Mouse (Mus musculus): ENCODE measurements around the gene Gm6370. TPM values are rescaled to one million over a fixed set of nuclear protein-coding genes. Genes with fewer than 3 reads are reported as not detected.
"Not testable (repeated sequence)": the region's sequence is repeated elsewhere in the genome, so short reads cannot be mapped to it uniquely, and the experiment has no call there.

The Gm6370 gene
- total RNA-seq (2021), result not detected
- long read RNA-seq, experiment 1, result 0 reads
- long read RNA-seq, experiment 2, result 0 reads

- intact Hi-C loops (cut with DNase I); DNase-seq: not testable (repeated sequence)
Observed at GRCm38 (mm10) chr5:146491063-146491462, at the start of gene Gm6370. Gene Gm6370 (plus strand): TSS chr5:146491363.

DNA sequence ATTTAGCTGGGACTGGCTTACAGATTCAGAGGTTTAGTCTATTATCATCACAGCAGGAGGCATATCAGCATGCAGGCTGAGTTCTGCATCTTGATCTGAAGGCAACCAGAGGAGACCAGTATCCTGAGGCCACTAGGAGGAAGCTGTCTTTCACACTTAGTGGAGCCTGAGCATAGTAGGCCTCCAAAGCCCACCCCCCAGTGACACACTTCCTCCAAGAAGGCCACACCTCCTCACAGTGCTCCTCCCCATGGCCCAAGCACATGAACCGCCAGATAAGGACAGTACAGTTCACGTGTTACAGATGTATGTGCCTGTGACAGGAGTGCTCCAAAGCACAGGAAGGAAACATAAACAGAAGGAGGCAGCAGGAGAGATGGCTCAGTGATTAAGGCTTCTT is 48.4 kb upstream of the Gm6370 start:
- intact Hi-C loops (cut with DNase I), result no loop called here
- no peak for DNase-seq

- intact Hi-C loops (cut with DNase I), result no loop called here
Observed at GRCm38 (mm10) chr5:146446633-146447032, 44.5 kb upstream of the Gm6370 start.

DNA sequence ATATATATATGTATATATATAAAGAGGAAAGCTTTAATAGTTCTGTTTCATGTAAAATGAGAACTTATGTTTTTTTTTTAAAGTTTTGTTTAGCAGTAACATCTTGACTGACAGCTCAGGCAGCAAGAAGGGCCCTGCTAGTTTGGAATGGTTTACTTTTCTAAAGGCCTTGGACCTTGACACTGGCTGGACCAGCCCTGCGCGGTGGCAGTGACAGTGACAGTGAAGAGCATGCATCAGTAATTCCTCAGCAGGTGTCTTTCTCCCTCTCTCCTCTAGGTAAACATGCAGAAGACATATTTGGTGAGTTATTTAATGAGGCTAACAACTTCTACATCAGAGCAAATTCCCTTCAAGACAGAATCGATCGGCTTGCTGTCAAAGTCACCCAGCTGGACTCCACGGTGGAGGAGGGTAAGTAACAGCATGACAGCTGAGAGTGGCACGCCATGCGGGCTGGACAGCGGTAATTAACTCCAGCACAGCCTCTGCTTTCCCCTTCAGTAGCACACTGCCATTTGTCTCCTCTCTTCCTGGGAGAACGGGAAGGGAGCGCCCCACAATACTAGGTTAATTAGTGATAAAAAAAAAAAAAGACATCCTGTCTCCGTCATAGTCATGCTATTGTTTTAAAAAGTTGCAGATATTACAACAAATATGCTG is 39.4 kb upstream of the Gm6370 start:
- DNase-seq, result no peak
- intact Hi-C loops (cut with DNase I), result no loop called here

More at GRCm38 (mm10) chr5:146446633-146447032, 44.5 kb upstream of the Gm6370 start:
- DNase-seq, result no peak

DNA sequence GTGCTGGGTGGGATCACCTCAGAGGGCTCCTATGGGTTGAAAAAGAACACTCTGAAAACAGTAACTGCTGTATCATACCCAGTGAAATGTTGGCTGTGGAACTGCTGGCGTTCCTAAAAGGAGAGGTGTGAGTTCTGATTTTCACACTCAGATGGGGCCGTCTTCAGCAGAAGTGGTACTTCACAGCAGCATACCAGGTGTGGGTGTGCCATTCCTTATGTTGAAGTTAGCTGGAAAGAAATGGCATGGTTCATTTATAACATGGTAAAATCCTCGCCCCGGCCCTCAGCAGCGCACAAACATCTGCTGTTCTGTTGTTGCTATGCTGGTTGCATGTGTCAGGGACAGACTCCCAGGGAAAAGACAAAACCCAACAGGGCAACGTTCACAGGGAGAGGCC is 37.6 kb upstream of the Gm6370 start:
- intact Hi-C loops (cut with DNase I), result no loop called here
- DNase-seq, result no peak

- intact Hi-C loops (cut with DNase I), result no loop called here
- DNase-seq, result no peak
Observed at GRCm38 (mm10) chr5:146461612-146462011, 29.6 kb upstream of the Gm6370 start.

GRCm38 (mm10) chr5:146466663-146467062 is 24.5 kb upstream of the Gm6370 start:
- intact Hi-C loops (cut with DNase I), result no loop called here
- DNase-seq, result no peak

- DNase-seq, result no peak
- intact Hi-C loops (cut with DNase I), result no loop called here
Observed at GRCm38 (mm10) chr5:146468311-146468710, 22.9 kb upstream of the Gm6370 start.

- intact Hi-C loops (cut with DNase I), result loop anchor here (5.0 kb wide), 1 partner anchor 289 kb away; no protein-coding TSS in a partner anchor
- DNase-seq, result no peak
Observed at GRCm38 (mm10) chr5:146470821-146471220, 20.3 kb upstream of the Gm6370 start.

DNA sequence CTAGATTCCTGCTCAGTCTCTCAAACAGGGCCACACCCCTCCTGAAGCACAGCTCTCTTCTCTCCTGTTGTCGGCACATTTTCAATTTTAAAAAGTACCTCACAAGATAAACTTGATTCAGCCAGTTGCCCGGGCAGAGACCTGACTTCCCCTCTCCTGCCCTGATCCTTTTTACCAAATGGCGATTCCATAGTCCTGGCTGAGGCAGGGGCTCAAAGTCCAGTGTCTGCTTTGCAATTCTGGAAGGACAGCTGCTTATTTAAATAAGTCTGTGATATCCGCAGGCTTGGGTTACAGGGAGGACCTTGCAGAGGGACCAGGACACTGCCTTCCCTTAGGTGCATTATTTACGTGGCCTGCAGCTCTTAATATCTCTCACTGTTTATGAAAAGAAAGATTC is 19.9 kb upstream of the Gm6370 start:
- intact Hi-C loops (cut with DNase I), result loop anchor here (5.0 kb wide), 1 partner anchor 289 kb away; no protein-coding TSS in a partner anchor
- no peak for DNase-seq

DNA sequence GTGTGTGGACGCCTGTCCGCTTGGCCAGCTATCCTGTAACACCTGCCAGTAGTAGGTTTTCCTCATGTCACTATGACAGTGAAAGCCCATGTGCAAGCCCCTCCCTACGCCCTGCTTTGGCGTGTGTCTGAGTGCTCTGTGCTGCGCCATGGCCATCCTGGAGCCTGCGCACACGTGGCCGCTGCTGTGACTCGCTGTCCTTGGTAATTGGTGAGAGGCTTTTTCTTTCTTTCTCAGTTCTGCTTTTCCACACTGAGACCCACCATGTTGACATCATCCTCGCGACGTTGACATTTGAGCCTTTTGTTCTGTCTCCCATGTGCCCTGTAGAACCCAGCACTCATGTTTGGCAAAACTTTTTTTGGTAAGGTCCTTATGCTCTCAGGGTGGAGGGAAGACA is 19.3 kb upstream of the Gm6370 start:
- intact Hi-C loops (cut with DNase I), result loop anchor here (5.0 kb wide), 1 partner anchor 290 kb away; no protein-coding TSS in a partner anchor
- DNase-seq, result no peak

GRCm38 (mm10) chr5:146479564-146479963 is 11.6 kb upstream of the Gm6370 start:
- DNase-seq, result not testable (repeated sequence)
- intact Hi-C loops (cut with DNase I), result loop anchor here (5.0 kb wide), 1 partner anchor 147 kb away; no protein-coding TSS in a partner anchor

DNA sequence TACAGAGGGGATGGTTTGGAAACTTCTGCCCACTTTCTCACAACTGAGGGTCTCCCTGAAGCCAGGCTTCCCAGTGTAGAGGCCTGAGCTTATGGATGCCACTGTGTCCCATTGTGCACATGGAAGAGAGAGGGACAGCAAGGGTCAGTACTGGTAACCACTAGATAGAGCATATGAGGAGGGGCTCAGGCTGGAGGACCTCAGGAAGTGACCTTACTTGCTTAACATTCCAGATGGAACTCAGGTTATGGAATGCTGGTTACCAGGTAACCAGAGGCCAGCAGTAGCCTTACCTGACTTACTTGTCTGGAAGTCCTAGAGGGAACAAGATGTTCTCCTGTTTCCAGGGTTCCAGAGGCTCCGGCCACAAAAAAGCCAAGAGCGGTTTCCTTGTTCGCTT is 9.5 kb upstream of the Gm6370 start, which contains the start of gene Gm6408:
Gene Gm6408, plus strand, starts transcription at position 301 of the 400 bp plus-strand sequence.
- DNase-seq; intact Hi-C loops (cut with DNase I): not testable (repeated sequence)

GRCm38 (mm10) chr5:146488959-146489358 is 2.2 kb upstream of the Gm6370 start:
- DNase-seq; intact Hi-C loops (cut with DNase I): not testable (repeated sequence)

DNA sequence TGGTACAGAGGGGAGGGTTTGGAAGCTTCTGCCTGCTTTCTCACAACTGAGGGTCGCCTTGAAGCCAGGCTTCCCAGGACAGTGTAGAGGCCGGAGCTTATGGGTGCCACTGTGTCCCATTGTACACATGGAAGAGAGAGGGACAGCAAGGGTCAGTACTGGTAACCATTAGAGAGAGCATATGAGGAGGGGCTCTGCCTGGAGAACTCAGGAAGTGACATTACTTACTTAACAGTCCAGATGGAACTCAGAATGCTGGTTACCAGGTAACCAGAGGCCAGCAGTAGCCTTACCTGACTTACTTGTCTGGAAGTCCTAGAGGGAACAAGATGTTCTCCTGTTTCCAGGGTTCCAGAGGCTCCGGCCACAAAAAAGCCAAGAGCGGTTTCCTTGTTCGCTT is 10.9 kb downstream of the Gm6370 start, which contains the start of gene 4930449I24Rik:
Gene 4930449I24Rik, plus strand, starts transcription at position 301 of the 400 bp plus-strand sequence.
- DNase-seq; intact Hi-C loops (cut with DNase I): not testable (repeated sequence)

DNA sequence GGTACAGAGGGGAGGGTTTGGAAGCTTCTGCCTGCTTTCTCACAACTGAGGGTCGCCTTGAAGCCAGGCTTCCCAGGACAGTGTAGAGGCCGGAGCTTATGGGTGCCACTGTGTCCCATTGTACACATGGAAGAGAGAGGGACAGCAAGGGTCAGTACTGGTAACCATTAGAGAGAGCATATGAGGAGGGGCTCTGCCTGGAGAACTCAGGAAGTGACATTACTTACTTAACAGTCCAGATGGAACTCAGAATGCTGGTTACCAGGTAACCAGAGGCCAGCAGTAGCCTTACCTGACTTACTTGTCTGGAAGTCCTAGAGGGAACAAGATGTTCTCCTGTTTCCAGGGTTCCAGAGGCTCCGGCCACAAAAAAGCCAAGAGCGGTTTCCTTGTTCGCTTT is 22.7 kb downstream of the Gm6370 start, which contains the start of gene Gm3402:
Gene Gm3402, plus strand, starts transcription at position 301 of the 400 bp plus-strand sequence.
- intact Hi-C loops (cut with DNase I); DNase-seq: not testable (repeated sequence)

- DNase-seq; intact Hi-C loops (cut with DNase I): not testable (repeated sequence)
Observed at GRCm38 (mm10) chr5:146525501-146525900, 34.3 kb downstream of the Gm6370 start, which contains the start of gene Gm3404. Gene Gm3404 (plus strand): TSS chr5:146525801.

- intact Hi-C loops (cut with DNase I); DNase-seq: not testable (repeated sequence)
Observed at GRCm38 (mm10) chr5:146537347-146537746, 46.2 kb downstream of the Gm6370 start, which contains the start of gene Gm3409. Gene Gm3409 (plus strand): TSS chr5:146537647.

Data from gastrocnemius, postnatal 36 days (tissue).